Mouse (Mus musculus) cerebellum, postnatal 10 days (tissue): Measurements from ENCODE around the gene Zfp36l1.

ENCODE experiments used
- DNase-seq, 2 experiments: peaks; one replicate each; pipeline ENCODE4 v3.0.0; 2021; ENCODE audit warnings: mixed read lengths in 2 of 2

Zfp36l1 gene

GRCm38 (mm10) chr12:80112852-80113551 lies at the start of gene Zfp36l1:
Gene Zfp36l1 (minus strand): TSS chr12:80113013.
- DNase-seq: peak; percentile 77 to 83

- no peak for DNase-seq
Measured at GRCm38 (mm10) chr12:80162448-80162847, 49.6 kb upstream of the Zfp36l1 start.

- peak in 1 of 2 experiments; percentile 60 for DNase-seq
Measured at GRCm38 (mm10) chr12:80157675-80158074, 44.9 kb upstream of the Zfp36l1 start.

- peak; percentile 78 to 84 for DNase-seq
Measured at GRCm38 (mm10) chr12:80153687-80154326, 41.0 kb upstream of the Zfp36l1 start.

GRCm38 (mm10) chr12:80153078-80153477 lies 40.3 kb upstream of the Zfp36l1 start:
- no peak for DNase-seq

- DNase-seq: no peak
Measured at GRCm38 (mm10) chr12:80151821-80152220, 39.0 kb upstream of the Zfp36l1 start.

- DNase-seq: peak; percentile 45 to 51
Measured at GRCm38 (mm10) chr12:80150624-80151023, 37.8 kb upstream of the Zfp36l1 start.

- DNase-seq: no peak
Measured at GRCm38 (mm10) chr12:80147563-80148214, 34.9 kb upstream of the Zfp36l1 start.

- peak; percentile 85 to 91 for DNase-seq
Measured at GRCm38 (mm10) chr12:80146227-80147223, 33.7 kb upstream of the Zfp36l1 start.

GRCm38 (mm10) chr12:80145365-80145764 lies 32.6 kb upstream of the Zfp36l1 start:
- DNase-seq: no peak

GRCm38 (mm10) chr12:80144846-80145245 lies 32.0 kb upstream of the Zfp36l1 start:
- no peak for DNase-seq

GRCm38 (mm10) chr12:80141470-80141869 lies 28.7 kb upstream of the Zfp36l1 start:
- peak; percentile 81 to 86 for DNase-seq

- DNase-seq: no peak
Measured at GRCm38 (mm10) chr12:80141011-80141410, 28.2 kb upstream of the Zfp36l1 start.

GRCm38 (mm10) chr12:80137744-80138143 lies 24.9 kb upstream of the Zfp36l1 start:
- DNase-seq: no peak

- peak; percentile 55 to 61 for DNase-seq
Measured at GRCm38 (mm10) chr12:80137246-80137645, 24.4 kb upstream of the Zfp36l1 start.

- peak; percentile 81 to 83 for DNase-seq
Measured at GRCm38 (mm10) chr12:80136264-80136930, 23.6 kb upstream of the Zfp36l1 start.

- DNase-seq: no peak
Measured at GRCm38 (mm10) chr12:80135173-80135572, 22.4 kb upstream of the Zfp36l1 start.

- no peak for DNase-seq
Measured at GRCm38 (mm10) chr12:80133011-80133545, 20.3 kb upstream of the Zfp36l1 start.

- peak; percentile 92 to 93 for DNase-seq
Measured at GRCm38 (mm10) chr12:80132250-80133003, 19.6 kb upstream of the Zfp36l1 start.

GRCm38 (mm10) chr12:80131359-80132249 lies 18.8 kb upstream of the Zfp36l1 start:
- DNase-seq: no peak
